Mouse (Mus musculus) urinary bladder, postnatal 25 days (tissue): ENCODE measurements at regions not wholly inside any gene's neighbourhood (a gene's known extent, or its start where the extent isn't known, plus 50 kb on each side); places are given as distances from the start of the nearest gene placed in this dataset.

ENCODE experiments used
- DNase-seq: peaks from one replicate; pipeline ENCODE4 v3.0.0; 2022; ENCODE audit warnings: low spot score

DNA sequence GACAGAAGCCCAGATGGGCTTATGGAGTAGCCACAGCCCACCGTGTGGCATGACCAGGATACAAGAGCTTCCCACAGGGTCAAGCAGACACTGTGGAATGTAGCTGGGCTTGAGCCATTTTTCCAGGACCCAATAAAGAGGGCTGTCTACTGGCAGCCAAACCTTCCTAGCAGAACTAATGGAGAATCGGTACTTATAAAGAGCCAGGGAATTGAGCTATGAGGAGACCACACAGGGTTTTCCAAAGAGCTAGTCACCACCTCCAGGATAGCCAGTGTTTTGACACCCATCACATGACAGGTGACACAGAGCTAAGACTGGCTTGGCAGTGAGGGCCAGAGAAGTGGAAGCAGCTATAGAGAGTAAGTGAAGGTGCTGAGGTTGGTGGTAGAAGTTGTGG, 149.9 kb downstream of the Map2k4 start:
- DNase-seq = no peak

DNA sequence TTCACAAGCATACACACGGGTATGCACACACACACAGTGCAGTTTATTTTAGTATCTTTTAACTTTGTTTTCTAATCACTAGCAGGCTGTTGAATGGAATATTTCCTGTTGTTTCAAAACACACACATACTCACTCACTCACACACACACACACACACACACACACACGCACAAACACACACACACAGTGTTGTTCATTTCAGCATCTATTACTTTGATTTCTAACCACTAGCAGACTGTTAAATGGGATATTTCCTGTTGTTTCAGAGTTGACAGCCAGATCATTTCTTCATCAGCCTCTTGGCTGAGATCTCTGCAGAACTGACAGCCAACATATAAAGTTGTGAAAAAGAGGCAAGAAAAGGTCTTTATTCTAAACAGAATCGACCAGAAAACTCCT, 150.9 kb downstream of the Map2k4 start:
- DNase-seq = no peak

DNA sequence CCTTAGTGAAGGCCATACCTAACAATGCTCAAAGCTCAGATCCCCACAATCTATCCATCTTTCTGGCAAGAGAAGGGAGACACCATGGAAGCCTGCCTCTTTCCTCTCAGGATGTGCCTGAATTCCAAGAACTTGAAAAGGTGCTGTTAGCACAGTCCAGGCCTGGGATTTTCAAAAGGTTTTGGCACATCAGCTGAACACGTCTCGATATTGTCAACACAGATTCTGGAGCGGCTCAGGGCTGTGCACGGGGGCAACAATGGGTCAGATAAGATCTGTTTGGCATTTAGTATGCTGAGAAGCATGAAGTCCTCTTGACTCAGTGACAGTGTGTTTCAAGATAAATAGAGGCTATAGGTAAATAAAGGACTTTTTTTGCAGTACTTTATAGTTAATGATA, 152.8 kb downstream of the Map2k4 start:
- no peak for DNase-seq

DNA sequence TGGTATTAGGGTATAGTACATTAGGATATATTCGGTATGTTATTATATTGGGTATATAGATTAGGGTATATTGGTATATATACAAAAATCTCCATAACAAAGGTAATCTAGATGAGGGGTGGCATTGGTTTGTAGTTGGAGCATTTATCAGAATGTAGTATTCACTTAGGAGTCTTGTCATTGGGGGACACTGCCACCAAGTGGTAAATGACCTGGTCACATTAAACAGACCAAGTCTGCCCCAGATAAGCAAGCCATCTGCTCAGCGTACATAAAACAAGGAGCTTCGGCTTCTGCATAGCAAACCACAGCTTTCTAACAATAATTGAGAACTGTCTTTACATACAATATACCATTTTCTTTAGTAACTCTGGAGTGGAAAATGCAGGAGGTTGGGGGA, 156.9 kb downstream of the Map2k4 start:
- DNase-seq = peak; percentile 11

DNA sequence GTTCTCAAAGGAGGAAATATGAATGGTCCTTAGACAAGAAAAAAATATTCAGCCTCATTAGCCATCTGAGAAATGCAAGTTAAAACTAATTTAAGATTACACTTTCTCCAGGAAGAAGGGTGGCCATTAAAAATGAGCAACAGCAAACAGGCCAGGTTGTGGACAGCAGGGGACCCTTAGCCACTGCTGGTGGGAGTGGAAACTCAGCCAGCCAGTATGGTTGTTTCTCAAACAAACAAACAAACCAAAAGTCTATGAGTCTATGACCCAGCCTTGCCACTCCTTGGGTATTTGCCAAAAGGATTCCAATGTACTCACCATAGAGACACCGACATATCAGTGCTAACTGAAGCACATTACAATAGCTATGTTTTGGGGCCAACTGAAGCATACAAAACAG, 157.7 kb downstream of the Map2k4 start:
- DNase-seq = no peak

DNA sequence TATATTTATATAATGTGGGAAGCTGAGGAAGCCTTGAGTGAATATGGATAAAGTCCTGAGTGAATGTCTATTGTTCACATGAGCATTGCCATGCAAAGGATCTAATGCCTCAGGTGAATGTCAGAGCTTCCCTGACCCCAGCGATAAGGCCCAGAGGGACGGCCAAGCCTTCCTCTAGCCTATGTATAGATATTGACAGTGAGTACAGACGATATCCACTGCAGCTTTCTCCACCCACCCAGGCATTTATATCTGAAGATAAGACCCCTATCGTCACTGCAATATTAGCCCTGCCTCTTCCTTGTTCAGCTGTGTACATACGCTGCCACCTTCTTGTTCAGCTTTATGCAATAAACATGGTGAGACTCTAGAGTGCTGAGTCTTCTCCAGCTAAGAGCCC, 158.8 kb downstream of the Map2k4 start:
- no peak for DNase-seq

DNA sequence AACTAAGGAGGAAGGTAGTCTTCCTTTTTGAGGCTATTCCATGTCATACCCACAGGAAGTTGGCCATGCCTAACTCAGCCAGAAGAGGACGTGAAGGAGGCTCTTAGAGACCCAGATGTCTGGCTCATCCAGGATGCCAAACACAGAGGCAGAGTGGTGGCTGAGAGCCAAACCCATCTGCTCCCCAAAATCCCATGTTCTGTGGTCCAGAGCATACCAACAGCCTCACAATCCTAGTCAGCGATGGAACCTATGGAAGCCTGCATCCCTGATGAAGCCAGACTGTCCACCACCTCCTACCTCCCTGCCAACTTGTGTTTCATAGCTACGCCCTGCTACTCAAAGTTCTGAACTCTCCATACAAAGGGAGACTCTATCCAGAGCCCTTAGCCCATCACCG, 169.1 kb downstream of the Map2k4 start:
- DNase-seq = no peak

DNA sequence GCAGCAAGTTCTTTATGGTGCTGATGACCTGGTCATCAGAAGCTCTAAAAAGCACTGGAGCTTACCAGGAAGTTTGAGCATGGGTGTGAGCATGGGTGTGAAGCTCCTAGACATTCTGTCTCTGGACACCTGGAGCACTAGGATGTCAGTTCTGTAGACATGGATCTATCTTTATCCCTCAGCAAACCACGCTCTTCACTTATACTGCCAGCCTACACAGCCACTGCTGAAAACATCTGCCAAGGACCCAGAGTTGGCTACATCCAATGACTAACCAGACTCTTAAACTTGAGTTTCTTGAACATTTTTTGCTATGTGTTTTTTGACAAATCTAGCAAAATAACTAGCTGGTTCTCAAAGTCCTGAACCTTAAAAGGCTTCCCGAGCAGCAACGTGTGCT, 177.6 kb downstream of the Map2k4 start:
- DNase-seq = no peak

DNA sequence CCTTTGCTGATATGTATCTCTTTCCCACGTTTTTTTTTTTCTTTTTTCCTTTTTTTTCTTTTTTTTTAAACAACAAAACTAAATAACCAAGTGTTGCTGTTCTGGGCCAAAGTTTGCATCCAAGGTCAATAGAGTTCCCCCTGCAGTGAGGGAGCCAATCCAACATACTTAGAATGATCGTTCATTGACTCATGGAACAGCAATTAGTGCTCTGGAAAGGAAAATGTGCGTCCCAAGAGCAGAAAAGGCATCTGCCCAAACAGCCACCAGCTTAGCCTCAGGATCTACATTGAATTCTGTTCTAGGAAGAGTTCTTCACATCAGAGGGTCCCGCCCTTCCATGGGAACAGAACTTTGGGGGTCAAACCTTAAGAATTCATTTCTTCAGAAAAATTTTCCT, 179.0 kb downstream of the Map2k4 start:
- no peak for DNase-seq

DNA sequence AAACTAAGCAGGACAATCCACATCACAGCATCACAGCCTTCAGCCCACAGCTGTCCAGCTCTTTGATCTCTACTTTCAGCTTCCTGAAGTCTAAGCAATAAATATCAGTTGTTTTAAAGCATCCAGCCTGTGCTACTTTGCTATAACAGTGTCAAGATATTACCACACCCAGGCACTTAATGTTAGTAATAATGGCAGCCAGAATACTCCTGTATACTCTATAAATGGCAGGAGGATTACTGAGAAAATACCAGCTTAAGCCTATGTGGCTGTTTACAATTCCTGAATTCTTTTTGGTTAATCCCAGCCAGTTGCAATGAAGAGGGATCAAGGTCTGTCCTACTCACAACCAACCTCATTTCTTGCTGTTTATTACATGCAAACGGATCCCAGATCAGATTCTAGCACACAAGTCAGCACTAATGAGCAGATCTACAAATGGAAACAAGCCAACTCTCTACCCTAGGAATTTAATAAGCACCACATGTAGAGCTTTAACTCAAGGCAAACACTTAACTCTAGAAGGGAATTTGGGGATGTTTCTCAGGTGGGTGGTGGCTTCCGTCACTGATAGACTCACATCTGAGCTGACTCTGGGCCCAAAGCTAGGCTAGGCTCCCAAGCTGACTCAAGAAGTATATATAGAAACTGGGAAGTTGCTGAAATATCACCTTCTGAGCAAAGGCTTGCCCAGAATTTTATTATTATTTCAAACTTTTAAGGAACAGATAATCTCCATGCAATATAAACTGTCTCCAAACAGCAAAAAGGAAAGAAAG, 190.6 kb downstream of the Map2k4 start:
- no peak for DNase-seq

DNA sequence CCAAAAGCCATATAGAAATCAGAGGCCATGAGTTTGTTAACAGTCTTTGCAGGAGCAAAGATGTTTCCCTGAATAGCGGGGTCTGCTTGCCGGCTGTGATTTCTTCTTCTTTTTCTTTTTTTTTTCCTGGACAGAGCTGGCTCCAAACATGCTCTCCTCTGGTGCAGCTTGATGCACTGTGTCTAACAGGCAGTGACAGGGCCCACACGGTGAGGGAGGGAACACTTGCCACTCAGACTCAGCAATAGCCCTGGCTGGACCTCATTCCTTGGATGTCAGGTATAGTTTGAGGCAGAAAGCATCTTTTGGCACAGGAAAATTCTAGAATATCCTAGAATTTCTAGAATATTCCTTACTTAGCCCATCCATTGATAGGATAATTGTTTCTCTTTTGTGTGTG, 199.6 kb downstream of the Map2k4 start:
- DNase-seq = no peak

DNA sequence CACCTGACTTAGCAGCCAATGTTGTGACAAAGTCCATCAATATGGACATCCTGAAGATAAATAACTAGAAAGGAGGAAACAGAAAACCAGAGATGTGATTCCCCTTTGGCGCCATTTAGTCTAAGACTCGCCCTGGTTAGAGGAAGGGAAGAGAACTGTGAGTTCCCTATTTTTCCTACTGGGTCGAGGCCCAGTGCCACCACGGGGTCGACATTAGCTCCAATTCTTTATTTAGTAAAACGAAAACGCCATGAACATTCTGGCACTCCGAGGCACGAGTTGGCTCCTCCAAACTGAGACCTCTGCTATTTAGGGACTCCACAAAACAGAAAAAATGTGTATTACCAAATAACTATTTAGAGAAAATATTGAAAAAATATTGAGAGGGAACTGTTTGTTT, 220.3 kb downstream of the Map2k4 start:
- no peak for DNase-seq

DNA sequence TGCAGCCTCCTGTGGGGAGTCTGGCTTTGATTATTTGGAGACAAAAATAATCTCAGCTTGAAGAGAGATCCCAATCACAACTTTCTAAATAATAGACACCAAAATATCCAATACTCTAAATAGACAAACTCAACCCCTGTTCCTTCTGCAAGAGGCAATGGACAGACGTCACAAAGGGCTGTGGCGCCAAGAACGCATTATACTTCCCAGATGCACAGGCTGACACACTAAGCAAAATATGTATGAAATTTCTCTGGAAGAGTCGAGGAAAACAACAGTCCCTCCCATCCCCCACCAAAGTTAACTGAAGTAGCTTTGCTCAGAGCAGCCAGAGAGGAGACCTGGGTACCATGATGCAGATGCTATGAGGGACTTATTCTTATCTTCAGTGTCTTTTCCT, 229.9 kb downstream of the Map2k4 start:
- no peak for DNase-seq

DNA sequence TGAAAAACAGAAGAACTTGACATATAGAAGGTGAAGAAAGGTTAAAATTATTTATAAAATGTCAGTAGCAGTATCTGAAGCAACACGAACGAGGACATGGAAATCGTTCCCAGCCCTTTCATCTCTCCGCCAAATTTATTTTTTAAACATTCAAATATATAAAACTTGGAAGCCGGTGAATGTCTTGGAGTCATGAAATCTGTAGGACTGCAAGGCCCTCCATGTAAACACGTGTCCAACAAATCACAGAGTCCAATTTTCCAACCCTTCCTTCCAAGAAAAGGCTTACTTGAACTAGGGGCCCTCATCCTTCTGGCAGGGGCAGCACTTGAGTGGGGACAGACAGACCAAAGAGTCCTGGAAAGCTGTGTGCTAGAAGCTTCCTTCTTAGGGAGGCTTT, 237.0 kb downstream of the Map2k4 start:
- DNase-seq = no peak

DNA sequence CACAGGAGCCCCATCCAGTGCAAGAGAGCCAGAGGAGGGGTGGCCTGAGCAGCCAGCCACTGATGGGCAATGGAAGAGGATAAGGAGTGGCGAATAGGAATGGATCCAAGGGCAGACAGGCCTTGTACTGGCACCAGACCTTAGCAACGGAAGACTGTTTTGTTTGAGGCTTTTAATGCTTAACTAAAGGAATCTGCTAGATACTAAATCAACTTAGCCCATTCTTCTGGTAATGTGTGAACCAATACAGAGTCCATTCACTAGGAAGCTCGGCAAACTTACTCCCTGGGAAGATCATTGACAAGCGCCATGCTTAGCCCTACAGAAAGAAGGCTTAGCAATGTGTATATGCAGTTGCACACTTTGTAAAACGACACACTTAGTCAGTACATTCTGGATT, 243.8 kb downstream of the Map2k4 start:
- DNase-seq = no peak

DNA sequence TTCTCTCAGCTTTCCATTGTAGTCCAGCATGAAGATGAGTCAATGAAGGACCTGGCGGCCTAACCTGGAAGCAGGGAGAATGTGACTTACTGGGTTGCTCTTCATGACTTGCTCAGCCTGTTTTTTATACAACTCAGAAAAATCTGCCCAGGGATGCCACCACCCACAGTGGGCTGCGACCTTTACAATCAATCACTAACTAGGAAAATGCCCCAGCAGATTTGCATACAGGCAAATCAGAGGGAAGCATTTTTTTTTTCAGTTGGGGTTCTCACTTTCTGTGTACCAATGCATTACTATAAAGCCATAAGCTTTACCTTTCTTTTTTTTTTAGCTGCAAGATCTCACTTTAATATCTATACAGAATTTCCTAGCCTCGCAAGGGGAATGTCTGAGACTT, 244.5 kb downstream of the Map2k4 start:
- no peak for DNase-seq

DNA sequence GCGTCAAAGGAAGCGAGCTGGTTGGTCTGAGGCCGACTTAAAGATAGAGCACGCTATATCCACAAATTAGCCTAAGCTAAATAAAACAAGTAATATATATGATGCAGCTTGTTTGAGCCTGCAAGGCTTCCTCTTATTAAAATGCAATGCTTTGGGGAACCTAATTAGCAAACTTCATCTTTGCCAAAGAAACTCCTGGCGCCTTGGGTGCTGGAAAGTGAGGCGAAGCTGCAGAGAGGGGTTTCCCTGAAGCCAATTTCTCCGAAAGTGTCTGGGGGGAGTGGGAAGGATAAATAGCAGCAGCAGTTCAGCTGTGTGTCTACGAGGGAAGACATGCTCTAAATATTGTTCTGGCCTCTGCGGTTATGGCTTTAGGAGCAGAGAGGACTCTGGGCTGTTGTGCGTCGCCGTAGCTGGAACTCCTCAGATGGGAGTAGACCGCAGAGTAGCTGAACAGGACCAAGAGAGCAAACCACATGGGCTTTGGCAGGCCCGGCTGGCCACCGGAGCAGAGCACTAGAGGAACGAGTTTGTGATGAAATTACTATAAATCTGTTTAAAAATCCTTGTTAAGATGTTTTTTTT, 251.0 kb downstream of the Map2k4 start:
- DNase-seq = no peak

DNA sequence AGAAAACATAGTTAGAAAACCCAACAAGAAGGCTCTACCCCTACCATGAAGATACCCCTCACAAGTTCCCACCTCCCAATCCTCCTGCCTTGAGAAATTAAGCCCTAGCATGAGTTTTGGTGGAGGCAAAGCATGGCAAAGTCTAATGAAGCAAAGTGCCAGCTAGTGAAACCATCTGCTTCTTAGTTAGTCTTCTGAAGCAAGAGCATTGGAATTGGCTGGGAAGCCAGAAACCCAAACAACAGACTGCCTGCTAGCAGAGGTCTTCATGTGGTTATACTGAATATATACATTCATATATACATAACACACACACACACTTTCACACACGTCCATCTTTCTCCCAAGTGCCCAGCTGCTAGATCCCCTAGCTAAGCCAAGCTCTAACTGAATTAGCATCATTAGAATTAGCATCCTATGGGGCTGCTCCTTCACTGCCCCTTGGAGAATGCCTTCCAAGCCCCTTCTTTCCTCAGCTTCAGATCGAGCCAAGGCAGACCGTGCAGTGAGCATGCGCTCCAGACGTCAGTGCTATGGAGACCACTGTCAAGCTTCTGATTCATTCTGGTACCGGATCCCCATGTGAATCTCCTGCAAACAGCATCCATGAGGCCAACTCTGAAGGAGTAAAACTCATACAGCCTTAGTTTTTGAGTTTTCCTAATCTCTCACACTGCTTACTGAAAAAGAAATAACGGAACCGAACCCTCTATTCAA, 252.2 kb downstream of the Map2k4 start:
- no peak for DNase-seq

DNA sequence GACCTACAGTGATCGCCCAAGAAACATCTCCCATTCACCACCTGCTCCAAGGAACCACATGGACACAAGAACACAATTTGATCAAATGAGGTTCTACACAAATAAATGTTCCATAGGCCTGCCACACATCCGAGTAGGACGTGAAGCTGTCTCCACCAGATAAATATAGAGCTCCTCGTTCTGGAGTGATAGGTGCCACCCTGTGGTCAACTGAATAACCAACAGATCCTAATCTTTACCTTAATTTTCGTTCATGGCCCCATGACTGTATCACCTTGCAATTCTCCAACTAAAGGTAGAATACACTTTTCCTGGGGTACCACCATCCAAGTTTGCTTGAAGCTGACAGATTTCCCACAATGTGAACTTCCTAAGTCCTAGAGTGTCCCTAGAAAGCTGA, 257.4 kb downstream of the Map2k4 start:
- no peak for DNase-seq

DNA sequence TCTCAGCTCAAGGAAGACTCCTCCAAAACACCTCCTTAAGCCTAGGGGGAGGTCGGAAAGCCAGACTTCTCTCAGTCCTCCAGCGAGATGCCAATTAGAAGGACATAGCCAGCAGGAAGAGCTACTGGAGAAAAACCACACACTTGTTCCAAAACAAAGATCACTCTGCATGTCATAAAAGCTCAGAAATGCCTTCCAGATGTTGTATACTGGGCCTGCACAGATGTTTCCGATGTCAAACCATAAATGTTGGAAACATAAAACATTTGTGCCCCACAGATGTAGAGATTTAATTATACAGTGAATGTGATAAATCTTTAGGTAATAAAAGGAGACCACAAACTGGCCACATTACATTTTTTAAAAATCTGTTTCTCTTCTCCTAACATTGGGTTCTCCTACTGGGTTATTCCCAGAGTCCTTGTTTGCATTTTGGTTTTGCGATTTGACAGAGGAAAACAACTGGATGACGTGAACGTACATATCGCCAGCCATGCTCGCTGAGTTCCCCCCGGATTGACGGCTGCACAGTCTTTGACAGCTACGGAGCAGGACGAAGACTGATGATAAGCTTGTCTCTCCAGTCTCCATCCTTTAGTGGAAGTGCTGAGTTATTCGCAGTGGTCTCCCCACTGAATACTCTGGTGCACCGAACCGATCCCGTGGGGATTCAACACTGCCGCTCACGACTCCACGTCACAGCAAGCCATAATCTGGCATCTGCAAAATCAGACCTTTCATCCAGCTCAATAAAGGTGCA, 235.5 kb upstream of the Myocd start:
- no peak for DNase-seq

DNA sequence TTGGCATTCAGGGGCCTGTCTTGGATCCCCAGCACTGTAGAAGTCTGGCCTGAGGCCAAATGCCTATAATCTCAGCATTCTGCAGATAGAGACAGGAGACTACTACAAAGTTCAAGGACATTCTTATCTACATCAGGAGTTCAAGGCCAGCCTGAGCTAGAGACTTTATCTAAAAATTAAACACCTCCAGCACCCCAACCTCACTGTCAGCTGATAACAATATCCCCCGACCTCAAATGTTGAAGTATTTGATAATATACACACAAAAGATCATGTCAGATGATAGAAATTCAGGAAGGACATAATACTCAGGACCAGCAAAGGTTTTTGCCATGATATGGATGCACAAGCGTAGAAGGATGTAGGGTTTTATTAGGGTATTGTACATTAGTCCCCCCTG, 228.2 kb upstream of the Myocd start:
- DNase-seq = no peak

DNA sequence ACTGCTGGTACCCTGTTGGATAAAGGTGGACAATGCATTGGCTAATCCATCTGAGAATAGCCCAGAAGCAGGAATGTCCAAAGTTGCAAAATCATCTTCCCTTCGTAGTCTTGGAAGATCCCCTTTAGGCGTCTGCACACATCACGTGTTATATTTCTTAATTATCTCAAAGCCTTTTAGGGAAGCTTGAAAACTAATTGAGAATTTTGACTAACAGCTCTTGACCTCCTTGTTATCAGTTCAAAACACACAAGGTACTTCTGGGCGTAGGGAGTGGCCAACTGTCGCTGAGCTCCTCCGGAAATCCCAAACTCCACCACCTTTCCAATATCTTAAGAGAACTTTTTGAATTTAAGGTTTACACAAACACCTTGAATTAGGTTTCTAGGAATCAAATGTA, 227.6 kb upstream of the Myocd start:
- DNase-seq = no peak

DNA sequence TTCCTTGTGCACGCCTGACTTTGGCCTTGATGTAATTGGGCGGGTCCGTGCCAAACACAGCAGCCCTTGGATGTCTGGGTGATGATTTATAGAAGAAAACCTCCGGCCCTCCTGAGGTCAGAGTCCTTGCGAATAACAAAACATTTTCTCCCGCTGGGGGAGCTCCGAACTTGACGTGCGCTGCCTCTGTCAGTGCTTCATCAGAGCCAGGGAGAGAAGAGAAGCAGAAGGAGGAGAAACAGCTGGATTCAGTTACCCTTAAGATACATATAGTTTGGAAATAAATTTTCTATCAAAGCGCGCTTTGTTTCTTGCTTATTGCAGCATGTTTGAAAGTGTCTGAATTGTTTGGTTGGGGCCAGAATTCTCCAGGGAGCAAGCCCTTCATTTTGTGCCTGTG, 225.2 kb upstream of the Myocd start:
- DNase-seq = no peak
